Mouse (Mus musculus) stomach, embryonic 14.5 days (tissue): Measurements from ENCODE around the gene Slc16a8. TPM values are rescaled to one million over a fixed set of nuclear protein-coding genes. Genes with fewer than 3 reads are reported as not detected.

Experiments used
- ATAC-seq: fragments of 200-750 bp; cut with Nextera tagmentation; 2 replicates; pipeline ENCODE4 v1.8.0; 2017; ENCODE audit warnings: low read depth, moderate TSS enrichment; ENCODE audit not compliant: insufficient number of reproducible peaks, insufficient read depth, low FRiP score
- H3K27ac ChIP-seq: fragments of 300-500 bp; sonication (generic); 2 replicates; pipeline ENCODE4 v1.5.1; 2014; ENCODE audit warnings: mild to moderate bottlenecking, low read length, moderate library complexity, mixed read lengths
- H3K27me3 ChIP-seq: fragments of 300-500 bp; sonication (generic); 2 replicates; pipeline ENCODE4 v1.6.1; 2014; ENCODE audit warnings: low read length, control low read depth, mixed read lengths; ENCODE audit not compliant: control insufficient read depth, insufficient read depth
- H3K36me3 ChIP-seq: fragments of 300-500 bp; sonication (generic); 2 replicates; pipeline ENCODE4 v1.6.1; 2014; ENCODE audit warnings: mild to moderate bottlenecking, control low read depth, low read length, moderate library complexity, mixed read lengths; ENCODE audit not compliant: control insufficient read depth, insufficient read depth
- H3K4me1 ChIP-seq: fragments of 300-500 bp; sonication (generic); 2 replicates; pipeline ENCODE4 v1.6.1; 2014; ENCODE audit warnings: low read length, control low read depth, mixed read lengths; ENCODE audit not compliant: control insufficient read depth, insufficient read depth
- H3K4me2 ChIP-seq: fragments of 300-500 bp; sonication (generic); replicated peaks from 2 replicates; pipeline ENCODE4 v1.6.1; 2014; ENCODE audit warnings: low read depth, low read length, control low read depth
- H3K4me3 ChIP-seq: fragments of 300-500 bp; sonication (generic); 2 replicates; pipeline ENCODE4 v1.5.1; 2014; ENCODE audit warnings: low read depth, low read length, control low read depth
- H3K9ac ChIP-seq: fragments of 300-500 bp; sonication (generic); replicated peaks from 2 replicates; pipeline ENCODE4 v1.6.1; 2014; ENCODE audit warnings: low read depth, mild to moderate bottlenecking, control low read depth, low read length, moderate library complexity, mixed read lengths
- H3K9me3 ChIP-seq: fragments of 300-500 bp; sonication (generic); 2 replicates; pipeline ENCODE4 v1.6.1; 2016; ENCODE audit warnings: low read depth, low read length, control low read depth; ENCODE audit not compliant: control insufficient read depth
- WGBS: fragments of 180-500 bp; shearing (Covaris S2); extraction: QIAGEN DNeasy Blood & Tissue Kit; methylation state at CpG from one replicate; pipeline ENCODE4 v1.1.7; 2014; 5-methylcytosine and 5-hydroxymethylcytosine counted together
- polyA plus RNA-seq: library from polyadenylated mRNA; unstranded; fragments of >200 nt; fragmentation: Nextera tagmentation; extraction: Ambion mirVana; gene quantifications from 2 replicates; pipeline ENCODE4 v1.2.1, GENCODE M21; 2014

Gene Slc16a8
- polyA plus RNA-seq, 1 experiment from 2014 or later = 0.19 TPM

DNA sequence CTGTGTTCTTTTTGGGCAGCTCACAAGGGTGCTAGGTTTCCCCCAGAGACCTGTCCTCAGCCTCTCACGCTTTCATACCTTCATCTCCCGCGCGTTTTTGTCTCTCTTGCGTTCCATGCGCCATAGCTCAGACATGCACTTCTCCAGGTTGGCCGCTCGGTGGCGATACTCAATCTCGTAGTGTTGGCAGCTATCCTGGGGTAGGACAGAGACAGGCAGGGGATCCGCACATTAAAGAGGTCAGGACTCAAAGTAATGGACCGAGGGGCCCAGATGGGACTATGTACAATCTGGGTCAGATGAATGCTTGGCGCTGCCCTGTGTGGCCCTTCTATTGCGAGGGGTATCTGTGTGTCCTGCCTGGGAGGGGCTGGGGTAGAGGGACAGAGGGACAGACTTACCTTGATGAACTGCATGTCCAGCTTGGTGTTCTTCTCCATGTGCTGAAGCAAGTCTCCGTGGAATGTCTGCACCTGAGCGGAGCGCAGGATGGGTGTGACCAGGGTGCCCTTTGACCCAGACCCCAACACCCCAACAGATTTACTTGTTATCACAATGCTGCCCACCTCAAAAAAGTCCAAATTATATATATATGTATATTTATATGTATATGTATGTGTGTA lies 16.7 kb upstream of the Slc16a8 start:
- WGBS = 15% methylated on average over 17 of the region's 17 CpGs
- H3K9ac ChIP-seq = no peak overlapping the region; the same call in 1 of the 2 replicates
- peaks cover 11% of the 10 kb centered on the region; the same call in 1 of the 2 replicates for H3K4me1 ChIP-seq
- H3K9me3 ChIP-seq = no peaks in the 10 kb centered on the region
- no peaks in the 10 kb centered on the region for H3K36me3 ChIP-seq
- no peaks in the 10 kb centered on the region for H3K27me3 ChIP-seq
- H3K4me2 ChIP-seq = peak overlapping the region; percentile 54
- no peak overlapping the region for H3K27ac ChIP-seq
- ATAC-seq = no peak
- H3K4me3 ChIP-seq = peak overlapping the region; percentile 21; the same call in 1 of the 2 replicates

DNA sequence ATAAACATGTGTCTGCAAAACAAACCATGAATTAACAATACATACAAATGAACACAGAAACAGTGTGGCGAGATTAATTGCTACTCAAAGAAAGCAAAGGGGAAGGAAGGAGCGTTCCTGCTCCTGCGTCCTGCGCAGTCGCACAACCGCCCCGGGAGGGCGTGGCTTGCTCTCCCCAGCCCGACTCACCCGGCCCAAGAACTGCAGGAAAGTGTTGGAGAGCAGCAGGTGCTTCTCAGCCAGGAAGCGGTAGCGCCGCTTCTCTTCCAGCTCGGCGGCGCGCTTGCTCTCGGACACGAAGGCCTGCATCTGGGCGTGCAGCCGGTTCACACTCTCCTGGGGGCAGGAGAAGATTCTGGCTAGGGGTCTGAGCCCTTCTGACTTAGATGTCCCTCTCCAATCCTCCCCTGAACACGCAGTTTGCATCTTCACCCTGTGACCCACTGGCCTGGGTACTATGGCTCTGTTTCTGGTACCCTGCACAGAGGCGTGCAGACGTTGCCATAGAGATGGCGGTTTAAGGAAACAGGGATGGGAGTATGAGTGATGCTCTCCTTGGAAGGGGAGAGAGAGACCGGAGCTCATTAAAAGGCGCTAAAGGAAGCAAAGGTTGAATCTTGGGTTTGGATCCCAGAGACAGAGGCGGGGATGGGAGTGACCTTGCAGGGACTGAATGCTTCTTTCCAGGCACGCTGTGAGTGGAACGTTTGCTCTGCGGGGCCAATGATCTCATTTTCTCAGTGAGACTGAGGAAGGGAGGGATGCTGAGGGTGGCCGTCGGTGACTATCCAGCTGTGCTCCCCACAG lies 16.0 kb upstream of the Slc16a8 start:
- H3K9ac ChIP-seq = no peak overlapping the region; the same call in 1 of the 2 replicates
- no peaks in the 10 kb centered on the region for H3K36me3 ChIP-seq
- WGBS = 2% methylated on average over 33 of the region's 33 CpGs
- H3K4me2 ChIP-seq = peak overlapping the region; percentile 54
- ATAC-seq = peak; percentile 73; the same call in 1 of the 2 replicates
- peaks cover 11% of the 10 kb centered on the region; the same call in 1 of the 2 replicates for H3K4me1 ChIP-seq
- H3K27ac ChIP-seq = peak overlapping the region; percentile 33; the same call in 1 of the 2 replicates
- no peaks in the 10 kb centered on the region for H3K27me3 ChIP-seq
- peak overlapping the region; percentile 21 for H3K4me3 ChIP-seq
- H3K9me3 ChIP-seq = no peaks in the 10 kb centered on the region

DNA sequence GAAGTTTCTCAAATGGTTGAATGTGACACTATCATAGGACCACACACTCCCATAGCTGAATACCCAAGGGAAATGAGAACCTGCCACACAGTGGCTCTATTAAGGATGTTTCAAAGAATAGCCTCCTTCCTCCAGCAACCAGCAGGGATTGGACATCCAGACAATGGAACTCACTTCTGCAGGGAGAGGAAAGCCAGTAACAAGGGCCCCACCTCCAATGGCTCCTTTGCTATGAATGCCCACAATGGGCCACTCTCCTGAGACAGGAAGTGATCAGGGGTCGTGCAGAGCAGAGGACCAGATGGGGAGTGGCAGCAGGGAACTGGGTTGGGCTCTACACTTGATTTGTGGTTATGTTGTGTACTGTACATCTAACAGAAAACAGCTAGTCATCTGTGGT lies 14.0 kb upstream of the Slc16a8 start:
- Histone ChIP-seq H3K4me3 (no peak overlapping the region), H3K27ac (no peak overlapping the region), H3K4me1 (peaks cover 11% of the 10 kb centered on the region; the same call in 1 of the 2 replicates), H3K4me2 (no peak overlapping the region), H3K36me3 (no peaks in the 10 kb centered on the region), H3K27me3 (no peaks in the 10 kb centered on the region), H3K9ac (no peak overlapping the region), H3K9me3 (no peaks in the 10 kb centered on the region)
- ATAC-seq = no peak
- WGBS = 39% methylated on average over 1 of the region's 1 CpGs

DNA sequence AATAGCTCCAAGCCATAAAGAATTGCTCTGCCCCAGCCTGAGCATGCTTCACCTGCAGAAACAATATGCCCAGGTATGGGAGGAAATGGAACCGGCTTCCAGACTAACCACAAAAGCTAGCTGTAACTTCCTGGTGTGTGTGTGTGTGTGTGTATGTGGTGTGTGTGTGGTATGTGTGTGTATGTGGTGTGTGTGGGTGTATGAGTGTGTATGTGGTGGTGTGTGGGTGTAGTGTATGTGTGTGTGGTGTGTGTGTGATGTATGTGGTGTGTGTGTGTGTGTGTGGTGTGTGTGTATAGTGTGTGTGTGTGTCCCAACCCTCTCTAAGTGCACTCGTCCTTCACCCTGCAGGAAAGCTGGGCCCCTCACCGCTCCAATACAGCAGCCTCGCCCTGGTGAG lies 10.8 kb upstream of the Slc16a8 start:
- Histone ChIP-seq H3K4me2 (no peak overlapping the region), H3K9me3 (no peaks in the 10 kb centered on the region), H3K27me3 (peaks cover 5% of the 10 kb centered on the region; the same call in 1 of the 2 replicates), H3K9ac (no peak overlapping the region), H3K4me1 (peaks cover 5% of the 10 kb centered on the region; the same call in 1 of the 2 replicates), H3K27ac (no peak overlapping the region), H3K4me3 (no peak overlapping the region), H3K36me3 (no peaks in the 10 kb centered on the region)
- ATAC-seq = no peak
- 49% methylated on average over 4 of the region's 4 CpGs for WGBS

DNA sequence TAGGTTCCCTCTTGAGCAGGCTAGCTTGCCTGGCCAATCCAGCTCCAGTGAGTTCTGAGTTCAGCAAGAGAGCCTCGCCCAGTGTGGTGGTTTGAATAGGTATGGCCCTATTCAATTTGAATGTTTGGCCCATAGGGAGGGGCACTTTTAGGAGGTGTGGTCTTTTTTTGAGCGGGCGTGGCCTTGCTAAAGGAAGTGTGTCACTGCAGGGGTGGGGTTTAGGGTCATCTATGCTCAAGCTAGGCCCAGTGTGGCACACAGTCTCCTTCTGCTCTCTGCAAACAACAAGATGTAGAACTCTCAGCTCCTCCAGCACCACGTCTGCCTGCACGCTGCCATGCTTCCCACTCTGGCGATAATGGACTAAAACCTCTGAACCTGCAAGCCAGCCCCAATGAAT lies 9.2 kb upstream of the Slc16a8 start:
- Histone ChIP-seq H3K4me1 (0 out of 2 replicates have a peak, but pooled peaks cover 3% of the 10 kb centered on the region), H3K9ac (no peak overlapping the region), H3K4me3 (no peak overlapping the region), H3K27ac (no peak overlapping the region), H3K27me3 (peaks cover 5% of the 10 kb centered on the region; the same call in 1 of the 2 replicates), H3K4me2 (no peak overlapping the region), H3K36me3 (no peaks in the 10 kb centered on the region), H3K9me3 (no peaks in the 10 kb centered on the region)
- WGBS = 89% methylated on average over 6 of the region's 6 CpGs
- no peak for ATAC-seq

DNA sequence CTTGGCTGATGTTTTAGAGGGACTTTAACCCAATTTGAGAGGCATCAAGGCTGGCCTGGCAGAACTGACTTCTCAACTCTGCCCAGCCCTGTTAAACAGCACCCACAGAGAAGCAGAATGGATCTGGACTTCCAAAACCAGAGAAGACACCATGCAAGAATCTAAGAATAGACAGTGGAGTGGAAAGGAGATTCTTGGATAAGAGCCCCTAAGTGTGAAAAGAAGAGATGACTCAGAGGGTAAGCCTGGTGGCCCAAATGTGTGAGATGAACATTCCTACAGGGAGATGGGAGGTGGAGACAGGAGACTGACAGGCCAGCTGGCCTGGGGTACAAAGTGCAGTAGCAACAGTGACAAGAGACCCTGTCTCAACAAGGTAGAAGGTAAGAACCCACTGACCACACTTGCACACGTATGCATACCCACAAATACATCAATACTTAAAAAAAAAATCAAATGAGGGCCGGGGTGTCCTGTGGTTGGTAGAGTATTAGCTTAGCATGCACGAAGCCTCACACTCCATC lies 8.3 kb upstream of the Slc16a8 start:
- 89% methylated on average over 3 of the region's 3 CpGs for WGBS
- Histone ChIP-seq H3K4me3 (no peak overlapping the region), H3K9me3 (no peaks in the 10 kb centered on the region), H3K4me1 (0 out of 2 replicates have a peak, but pooled peaks cover 3% of the 10 kb centered on the region), H3K27me3 (peaks cover 5% of the 10 kb centered on the region; the same call in 1 of the 2 replicates), H3K36me3 (no peaks in the 10 kb centered on the region), H3K4me2 (no peak overlapping the region), H3K9ac (no peak overlapping the region), H3K27ac (no peak overlapping the region)
- ATAC-seq = no peak

DNA sequence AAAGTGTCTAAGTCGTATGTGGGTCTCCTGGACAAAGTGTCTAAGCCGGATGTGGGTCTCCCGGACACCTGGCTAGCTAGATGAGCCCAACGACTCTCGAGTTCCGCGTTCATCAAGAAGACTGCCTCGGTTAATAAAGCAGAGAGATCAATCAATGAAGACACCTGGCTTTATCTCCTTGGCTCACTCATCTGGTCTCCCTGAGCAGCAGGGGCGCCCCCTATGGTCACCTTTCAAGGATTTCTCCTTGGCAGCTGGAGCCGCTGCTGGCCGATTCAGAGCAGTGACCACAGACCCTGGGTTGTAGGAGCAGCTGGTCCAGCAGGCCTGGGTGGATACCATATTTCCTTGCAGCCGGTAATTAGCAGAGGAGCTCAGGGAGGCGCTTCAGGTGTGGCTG lies 7.8 kb upstream of the Slc16a8 start:
- WGBS = 16% methylated on average over 13 of the region's 13 CpGs
- H3K4me2 ChIP-seq = no peak overlapping the region
- peaks cover 5% of the 10 kb centered on the region; the same call in 1 of the 2 replicates for H3K27me3 ChIP-seq
- no peak overlapping the region for H3K27ac ChIP-seq
- H3K9me3 ChIP-seq = no peaks in the 10 kb centered on the region
- no peak overlapping the region for H3K9ac ChIP-seq
- H3K4me1 ChIP-seq = 0 out of 2 replicates have a peak, but pooled peaks cover 3% of the 10 kb centered on the region
- ATAC-seq = no peak
- 0 out of 2 replicates have a peak overlapping the region, but pooled peaks have one; percentile 61 for H3K4me3 ChIP-seq
- H3K36me3 ChIP-seq = no peaks in the 10 kb centered on the region

DNA sequence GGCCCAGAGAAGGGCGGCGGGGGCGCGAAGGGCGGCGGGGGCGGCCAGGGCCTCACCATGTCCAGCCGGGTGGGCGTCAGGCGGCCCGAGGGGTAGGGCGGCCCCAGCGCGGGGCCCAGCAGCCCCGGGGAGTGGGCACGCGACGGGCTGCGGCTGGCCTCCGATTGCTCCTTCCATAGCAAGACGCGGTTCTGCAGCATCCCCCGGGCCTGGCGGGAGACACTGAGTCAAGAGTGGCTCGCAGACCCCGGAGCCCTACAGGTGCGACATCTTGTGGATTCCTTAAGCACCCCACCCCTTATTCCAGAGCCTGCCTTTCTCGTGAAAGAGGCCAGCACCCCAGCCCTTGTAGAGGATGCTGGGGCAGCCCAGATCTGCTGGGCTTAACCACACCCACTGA lies 7.2 kb upstream of the Slc16a8 start:
- H3K27me3 ChIP-seq = peaks cover 5% of the 10 kb centered on the region; the same call in 1 of the 2 replicates
- H3K36me3 ChIP-seq = no peaks in the 10 kb centered on the region
- peak overlapping the region; percentile 50 for H3K9ac ChIP-seq
- under 1% methylated on average over 25 of the region's 28 CpGs for WGBS
- 0 out of 2 replicates have a peak, but pooled peaks cover 3% of the 10 kb centered on the region for H3K4me1 ChIP-seq
- no peak overlapping the region for H3K27ac ChIP-seq
- H3K9me3 ChIP-seq = no peaks in the 10 kb centered on the region
- peak overlapping the region; percentile 100 for H3K4me2 ChIP-seq
- peak overlapping the region; percentile 61 for H3K4me3 ChIP-seq
- ATAC-seq = peak; percentile 19
